Comparison of ENCODE assay signal across 12 mouse cellular contexts in the genomic region with DNA sequence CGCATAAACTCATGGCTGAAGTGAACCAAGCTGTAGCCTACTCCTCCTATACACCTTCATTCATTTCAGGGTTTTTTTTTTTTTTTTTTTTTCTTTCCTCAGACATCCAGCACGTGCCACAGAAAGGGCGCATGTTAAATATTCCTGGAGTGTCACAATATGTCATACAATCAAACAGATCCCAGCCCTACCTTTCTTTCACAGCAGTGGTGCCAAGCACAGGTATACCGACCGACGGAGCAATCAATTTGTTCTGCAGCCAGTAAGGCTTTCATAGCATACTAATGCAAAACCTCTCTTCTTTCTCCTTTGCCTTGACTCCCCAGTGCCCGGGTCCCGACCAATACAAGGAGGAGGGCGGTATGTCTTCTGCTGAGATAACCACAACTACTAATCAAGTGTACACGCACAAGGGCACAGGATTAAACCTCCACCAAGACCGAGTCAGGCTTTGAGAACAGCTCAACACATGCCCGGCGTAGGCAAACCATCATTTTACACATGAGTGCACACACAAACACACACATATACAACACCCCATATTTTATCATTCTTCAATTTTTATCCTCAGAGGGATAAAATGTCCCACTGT. TPM values are rescaled to one million over a fixed set of nuclear protein-coding genes. Genes with fewer than 3 reads are reported as not detected.
DNase-seq lines count a peak whose midpoint lies in the region; ATAC-seq lines count a peak whose summit lies in the region.
"Had no signal": no experiment of that assay in that cellular context is flagged by ENCODE, and none has a peak within 500 bp of the region (broad histone marks: within the 10 kb centered on the region; RNA-seq: fewer than 3 reads in every experiment).

No protein-coding gene starts in this region.

- DNase-seq in midbrain, embryonic 11.5 days (ENCODE audit: low spot score, missing footprints) = no peak
- DNase-seq in liver = peak; percentile 76
- DNase-seq in layer of hippocampus, adult 9-10 months (ENCODE audit: low spot score) = no peak
- DNase-seq in gastrocnemius, adult 18-20 months (ENCODE audit: low spot score) = no peak
- no peak for DNase-seq in kidney, adult 8-10 months
- DNase-seq: cerebellum, adult 8-10 months; heart, postnatal 36 days; lung, postnatal 10 days had no signal

- peaks cover 4% of the 10 kb centered on the region for H3K27me3 ChIP-seq in midbrain, embryonic 12.5 days
- no peaks in the 10 kb centered on the region for H3K27me3 ChIP-seq in midbrain, embryonic 11.5 days (ENCODE audit: control insufficient read depth, insufficient read depth, low read length)
- no peaks in the 10 kb centered on the region for H3K27me3 ChIP-seq in erythroblast, embryonic 14.5 days (ENCODE audit: control insufficient read depth)
- no peaks in the 10 kb centered on the region for H3K27me3 ChIP-seq in midbrain, embryonic 15.5 days (replicated peaks)
- H3K27me3 ChIP-seq: limb, embryonic 12.5 days had no signal

- no peaks in the 10 kb centered on the region for H3K9me3 ChIP-seq in midbrain, embryonic 12.5 days
- H3K9me3 ChIP-seq in midbrain, embryonic 11.5 days (ENCODE audit: control insufficient read depth, low read length) = no peaks in the 10 kb centered on the region
- no peaks in the 10 kb centered on the region for H3K9me3 ChIP-seq in erythroblast, embryonic 14.5 days (ENCODE audit: control insufficient read depth, low read length)
- no peaks in the 10 kb centered on the region for H3K9me3 ChIP-seq in midbrain, embryonic 15.5 days
- H3K9me3 ChIP-seq: limb, embryonic 12.5 days had no signal

- H3K27ac ChIP-seq in midbrain, embryonic 12.5 days (replicated peaks) = 0 out of 2 replicates have a peak overlapping the region, but pooled peaks have one; percentile 12
- H3K27ac ChIP-seq in midbrain, embryonic 11.5 days (ENCODE audit: low read depth, low read length) = no peak overlapping the region
- H3K27ac ChIP-seq in midbrain, embryonic 15.5 days = peak overlapping the region; percentile 60
- H3K27ac ChIP-seq: limb, embryonic 12.5 days had no signal

- H3K9ac ChIP-seq in midbrain, embryonic 12.5 days (replicated peaks) = no peak overlapping the region
- no peak overlapping the region for H3K9ac ChIP-seq in midbrain, embryonic 11.5 days (ENCODE audit: low read length)
- no peak overlapping the region for H3K9ac ChIP-seq in midbrain, embryonic 15.5 days
- H3K9ac ChIP-seq: limb, embryonic 12.5 days had no signal

- WGBS in midbrain, embryonic 12.5 days = 52% methylated on average over 13 of the region's 13 CpGs
- WGBS in midbrain, embryonic 11.5 days = 66% methylated on average over 13 of the region's 13 CpGs
- WGBS in midbrain, embryonic 15.5 days = 38% methylated on average over 13 of the region's 13 CpGs

- no peak for ATAC-seq in midbrain, embryonic 12.5 days (ENCODE audit: low FRiP score, low read depth)
- no peak for ATAC-seq in midbrain, embryonic 11.5 days (ENCODE audit: low FRiP score)
- peak; percentile 61 for ATAC-seq in midbrain, embryonic 15.5 days (replicated peaks)

- no peaks in the 10 kb centered on the region for H3K36me3 ChIP-seq in midbrain, embryonic 12.5 days
- H3K36me3 ChIP-seq in midbrain, embryonic 11.5 days (ENCODE audit: control insufficient read depth, insufficient read depth, low read length) = no peaks in the 10 kb centered on the region
- H3K36me3 ChIP-seq in erythroblast, embryonic 14.5 days (ENCODE audit: control insufficient read depth) = peaks cover 52% of the 10 kb centered on the region
- no peaks in the 10 kb centered on the region for H3K36me3 ChIP-seq in midbrain, embryonic 15.5 days (replicated peaks)
- H3K36me3 ChIP-seq: limb, embryonic 12.5 days had no signal

- H3K4me3 ChIP-seq in midbrain, embryonic 12.5 days = no peak overlapping the region
- H3K4me3 ChIP-seq in midbrain, embryonic 11.5 days (ENCODE audit: low read depth, low read length) = no peak overlapping the region
- H3K4me3 ChIP-seq in erythroblast, embryonic 14.5 days (replicated peaks) = peak overlapping the region; percentile 49
- H3K4me3 ChIP-seq in midbrain, embryonic 15.5 days = no peak overlapping the region
- H3K4me3 ChIP-seq: limb, embryonic 12.5 days had no signal

- H3K4me2 ChIP-seq in midbrain, embryonic 12.5 days (replicated peaks) = no peak overlapping the region
- no peak overlapping the region for H3K4me2 ChIP-seq in midbrain, embryonic 11.5 days
- H3K4me2 ChIP-seq in midbrain, embryonic 15.5 days = peak overlapping the region; percentile 30; the same call in 1 of the 2 replicates
- H3K4me2 ChIP-seq: limb, embryonic 12.5 days had no signal

- peaks cover 47% of the 10 kb centered on the region for H3K4me1 ChIP-seq in midbrain, embryonic 12.5 days
- peaks cover 34% of the 10 kb centered on the region for H3K4me1 ChIP-seq in midbrain, embryonic 11.5 days (ENCODE audit: control insufficient read depth, insufficient read depth, low read length)
- H3K4me1 ChIP-seq in erythroblast, embryonic 14.5 days (ENCODE audit: control insufficient read depth) = peaks cover 99% of the 10 kb centered on the region
- peaks cover 50% of the 10 kb centered on the region for H3K4me1 ChIP-seq in midbrain, embryonic 15.5 days

RNA-seq across cellular contexts. Expression of gene Nrip1, which starts 55.2 kb away (rescaled TPM):
- polyA plus RNA-seq in midbrain, embryonic 12.5 days (2016; fragmentation: Nextera tagmentation; extraction: Ambion mirVana) = 28.7 and 30.0 TPM in 2 replicates
- 20.7 and 24.3 TPM in 2 replicates for polyA plus RNA-seq in midbrain, embryonic 11.5 days (2014; fragmentation: Nextera tagmentation; extraction: Ambion mirVana)
- 0.55 and 0.77 TPM in 2 replicates for polyA plus RNA-seq in erythroblast, embryonic 14.5 days (2012)
- 34.8 and 38.3 TPM in 2 replicates for polyA plus RNA-seq in midbrain, embryonic 15.5 days (2015; fragmentation: Nextera tagmentation; extraction: Ambion mirVana)
- total RNA-seq in gastrocnemius, adult 18-20 months (2021) = 10 to 100 TPM; 32.8 to 45.6 TPM

Comparison
In these comparisons a context has a peak if more than half of its experiments do, and no peak if none do; other contexts are left out.
1. RNA of gene Nrip1, which starts 55.2 kb away (polyA plus RNA-seq): 34.8 to 38.3 TPM in midbrain, embryonic 15.5 days, 28.7 to 30.0 TPM in midbrain, embryonic 12.5 days and 20.7 to 24.3 TPM in midbrain, embryonic 11.5 days; 0.55 to 0.77 TPM in erythroblast, embryonic 14.5 days; every median in the first group is over 10 times any median in the second.